ENCODE assay signal across 19 mouse cellular contexts in the genomic region with DNA sequence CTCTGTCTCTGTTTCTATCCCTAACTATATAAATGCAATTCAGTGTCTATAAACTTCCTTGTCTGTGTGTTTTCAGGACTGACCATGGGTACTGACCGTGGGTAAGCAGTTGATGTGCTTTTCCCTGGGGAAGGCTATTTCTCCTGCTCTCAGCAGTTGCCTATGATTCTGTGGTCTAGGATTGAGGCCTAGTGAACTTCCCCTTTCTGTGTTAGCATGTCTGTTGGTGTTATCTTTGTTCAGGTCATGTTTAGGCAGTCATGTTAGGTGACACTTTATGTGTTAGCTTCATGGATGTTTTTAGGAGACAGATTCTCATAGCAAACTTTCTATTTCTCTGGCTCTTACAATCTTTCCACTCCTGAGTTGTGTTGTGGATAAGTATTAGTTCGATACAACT.
"Had no signal": no experiment of that assay in that cellular context is flagged by ENCODE, and none has a peak within 500 bp of the region (broad histone marks: within the 10 kb centered on the region; RNA-seq: fewer than 3 reads in every experiment).

No protein-coding gene starts in this region.

- H3K4me1 ChIP-seq: liver, embryonic 13.5 days; midbrain, embryonic 15.5 days; neural tube, embryonic 12.5 days; neural tube, embryonic 15.5 days had no signal

- H3K9me3 ChIP-seq: liver, embryonic 13.5 days; midbrain, embryonic 12.5 days; midbrain, embryonic 15.5 days; neural tube, embryonic 12.5 days; neural tube, embryonic 15.5 days had no signal

- H3K4me2 ChIP-seq: liver, embryonic 13.5 days; midbrain, embryonic 12.5 days; midbrain, embryonic 15.5 days; neural tube, embryonic 12.5 days; neural tube, embryonic 15.5 days had no signal

- H3K27ac ChIP-seq: layer of hippocampus, adult 2 months; left cerebral cortex, adult 2 months; liver, embryonic 13.5 days; midbrain, embryonic 12.5 days; midbrain, embryonic 15.5 days; neural tube, embryonic 12.5 days; neural tube, embryonic 15.5 days had no signal

- ATAC-seq: midbrain, embryonic 15.5 days had no signal

- H3K9ac ChIP-seq: liver, embryonic 13.5 days; midbrain, embryonic 12.5 days; midbrain, embryonic 15.5 days; neural tube, embryonic 12.5 days; neural tube, embryonic 15.5 days had no signal

- H3K4me3 ChIP-seq: layer of hippocampus, adult 2 months; left cerebral cortex, adult 2 months; liver, embryonic 13.5 days; midbrain, embryonic 12.5 days; midbrain, embryonic 15.5 days; neural tube, embryonic 12.5 days; neural tube, embryonic 15.5 days had no signal

- DNase-seq: kidney, adult 9 months; kidney, postnatal 14 days; kidney, postnatal 4 days; layer of hippocampus, adult 9-11 months; liver, embryonic 13.5 days; lung, adult 2 months; lung, postnatal 14 days; lung, postnatal 4 days; retina, postnatal 1 day; right cerebral cortex, postnatal 25 days; spleen, adult 18-20 months; thymus, adult 18-20 months; thymus, postnatal 36 days had no signal

- H3K27me3 ChIP-seq: liver, embryonic 13.5 days; midbrain, embryonic 12.5 days; midbrain, embryonic 15.5 days; neural tube, embryonic 12.5 days; neural tube, embryonic 15.5 days had no signal
